Mouse (Mus musculus): ENCODE measurements around the gene Cdhr3.

- no peak for TF ChIP-seq CTCF (IDR thresholded peaks at IDR 0.05; ENCODE audit: low read depth, low read length)
- no peak for TF ChIP-seq POLR2A (IDR thresholded peaks at IDR 0.05; ENCODE audit: borderline replicate concordance, low read depth, low read length)
These were observed 13.0 kb upstream of the Cdhr3 start for GRCm38 (mm10) chr12:33105724-33106123.
